Mouse (Mus musculus) A20 (cell line): ENCODE data around the gene Zfp280b.
"Not testable (repeated sequence)": the region's sequence is repeated elsewhere in the genome, so short reads cannot be mapped to it uniquely, and the experiment has no call there.

ENCODE experiments used
- DNase-seq: peaks from one replicate; pipeline ENCODE4 v3.0.0-alpha.2; 2011; ENCODE audit warnings: low read depth, low spot score

The Zfp280b gene

GRCm38 (mm10) chr10:76032402-76033118 lies at the start of gene Zfp280b:
Zfp280b (plus strand) TSS chr10:76032650.
- peak; percentile 96 for DNase-seq

GRCm38 (mm10) chr10:75990430-75991042 lies 41.9 kb upstream of the Zfp280b start:
- DNase-seq = no peak

GRCm38 (mm10) chr10:75993616-75994240 lies 38.7 kb upstream of the Zfp280b start:
- DNase-seq = no peak

GRCm38 (mm10) chr10:75994531-75995210 lies 37.8 kb upstream of the Zfp280b start:
- DNase-seq = not testable (repeated sequence)

- no peak for DNase-seq
These were observed 37.0 kb upstream of the Zfp280b start for GRCm38 (mm10) chr10:75995463-75995862.

DNA sequence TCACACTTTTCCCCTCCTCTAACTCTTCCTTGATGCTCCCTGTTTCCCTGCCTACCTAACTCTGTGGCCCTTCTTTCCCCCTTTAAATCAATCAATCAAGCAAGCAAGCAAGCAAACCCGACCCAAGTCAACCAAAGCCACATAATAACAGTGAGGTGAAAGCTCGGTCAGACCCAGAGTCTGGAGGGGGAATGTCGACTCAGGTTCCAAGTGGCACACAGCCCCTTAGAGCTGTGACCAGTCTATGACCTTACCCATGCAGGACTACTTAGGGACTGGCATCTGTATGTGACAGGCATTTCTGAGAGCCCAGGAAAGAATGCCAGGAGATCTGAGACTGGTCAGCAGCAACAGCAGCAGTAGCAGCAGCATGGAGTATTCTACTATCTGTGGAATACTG lies 36.1 kb upstream of the Zfp280b start:
- DNase-seq = no peak

GRCm38 (mm10) chr10:76001160-76001559 lies 31.3 kb upstream of the Zfp280b start:
- no peak for DNase-seq

DNA sequence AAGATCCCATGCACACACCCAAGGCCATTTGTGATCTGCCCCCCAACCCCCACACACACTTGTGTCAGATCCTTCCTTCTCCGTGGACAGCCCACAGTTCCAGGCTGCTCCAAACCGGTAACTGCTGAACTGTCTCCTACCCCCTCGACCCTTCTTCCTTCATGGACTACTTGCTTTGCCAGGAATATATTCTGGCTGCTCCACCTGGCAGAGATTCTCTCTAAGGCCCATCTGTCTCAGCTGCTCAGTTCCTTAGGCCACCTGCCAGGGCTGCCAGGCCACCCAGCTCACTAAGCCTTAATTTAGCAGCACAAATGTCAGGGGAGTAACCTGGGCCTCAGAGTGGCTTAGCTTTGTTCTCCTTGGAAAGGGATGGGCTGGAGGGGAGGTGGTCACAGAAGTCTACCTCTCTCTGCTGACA lies 30.3 kb upstream of the Zfp280b start:
- DNase-seq = no peak

DNA sequence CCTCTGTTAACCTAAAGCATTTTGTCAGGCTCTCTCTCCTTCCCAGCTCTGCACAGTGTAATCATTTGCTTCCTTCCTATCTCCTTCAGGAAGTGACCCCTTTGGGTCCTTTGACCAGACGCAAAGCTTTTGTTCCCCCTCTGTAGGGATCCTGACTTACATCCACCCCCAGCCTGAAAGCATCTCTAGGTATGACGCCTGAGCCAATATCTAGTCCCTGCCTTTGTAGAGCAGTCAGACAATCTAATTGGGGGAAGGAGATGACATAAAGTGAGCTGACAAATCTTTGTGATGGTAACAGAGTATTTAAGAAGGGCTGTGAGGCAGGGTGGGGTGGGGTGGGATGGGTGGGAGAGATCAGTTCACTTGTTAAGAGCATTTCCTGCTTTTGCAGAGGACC lies 29.8 kb upstream of the Zfp280b start:
- DNase-seq = no peak

- no peak for DNase-seq
These were observed 29.2 kb upstream of the Zfp280b start for GRCm38 (mm10) chr10:76003221-76003620.

GRCm38 (mm10) chr10:76006385-76006784 lies 26.1 kb upstream of the Zfp280b start:
- DNase-seq = peak; percentile 7

DNA sequence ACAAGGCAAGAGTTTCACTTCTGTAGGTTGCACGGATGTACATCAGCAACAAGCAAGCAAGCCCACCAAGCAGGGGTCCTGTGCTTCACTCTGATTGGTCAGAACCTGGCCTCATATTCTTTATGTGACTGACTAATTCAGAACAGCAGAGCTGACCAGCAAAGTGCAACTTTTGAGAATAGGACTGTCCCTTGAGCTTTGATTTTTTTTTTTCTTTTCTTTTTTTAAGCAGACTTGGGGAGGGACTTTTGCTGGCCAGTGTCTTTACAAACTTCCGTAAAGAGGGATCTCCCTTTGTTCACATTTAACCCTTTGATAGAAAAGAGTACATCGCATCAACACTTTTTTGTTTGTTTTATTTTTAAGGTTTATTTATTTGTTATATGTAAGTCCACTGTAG lies 22.6 kb upstream of the Zfp280b start:
- no peak for DNase-seq

- DNase-seq = no peak
These were observed 19.5 kb upstream of the Zfp280b start for GRCm38 (mm10) chr10:76012922-76013321.

- peak; percentile 35 for DNase-seq
These were observed 15.6 kb upstream of the Zfp280b start for GRCm38 (mm10) chr10:76016886-76017285.

GRCm38 (mm10) chr10:76021728-76022127 lies 10.7 kb upstream of the Zfp280b start:
- no peak for DNase-seq

GRCm38 (mm10) chr10:76023921-76024320 lies 8.5 kb upstream of the Zfp280b start:
- DNase-seq = no peak

DNA sequence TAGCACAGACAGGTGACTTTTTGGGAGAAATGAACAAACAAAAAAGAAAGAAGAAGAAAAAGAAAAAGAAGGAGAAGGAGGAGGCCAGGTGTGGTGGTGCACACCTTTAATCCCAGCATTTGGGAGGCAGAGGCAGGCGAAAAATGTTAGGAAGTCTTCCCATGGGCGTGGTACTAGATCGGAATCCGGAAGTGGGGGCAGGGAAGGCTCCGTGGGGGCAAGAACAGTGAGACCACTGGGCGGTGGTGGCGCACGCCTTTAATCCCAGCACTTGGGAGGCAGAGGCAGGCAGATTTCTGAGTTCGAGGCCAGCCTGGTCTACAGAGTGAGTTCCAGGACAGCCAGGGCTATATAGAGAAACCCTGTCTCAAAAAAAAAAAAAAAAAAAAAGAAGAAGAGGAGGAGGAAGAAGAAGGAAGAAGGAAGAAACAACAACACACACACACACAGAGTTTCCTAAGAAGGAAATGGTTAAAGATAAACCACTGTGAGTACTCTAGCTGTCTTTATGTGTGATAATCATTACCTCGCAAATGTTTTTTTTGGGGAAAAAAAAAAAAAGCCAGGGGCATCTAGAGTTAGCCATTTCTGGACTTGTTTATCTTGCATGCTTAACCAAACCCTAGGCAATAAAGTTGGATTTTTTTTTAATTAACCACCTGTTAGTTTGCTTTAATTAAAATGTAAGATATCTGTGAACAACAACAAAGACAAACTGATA lies 6.8 kb upstream of the Zfp280b start:
- no peak for DNase-seq

DNA sequence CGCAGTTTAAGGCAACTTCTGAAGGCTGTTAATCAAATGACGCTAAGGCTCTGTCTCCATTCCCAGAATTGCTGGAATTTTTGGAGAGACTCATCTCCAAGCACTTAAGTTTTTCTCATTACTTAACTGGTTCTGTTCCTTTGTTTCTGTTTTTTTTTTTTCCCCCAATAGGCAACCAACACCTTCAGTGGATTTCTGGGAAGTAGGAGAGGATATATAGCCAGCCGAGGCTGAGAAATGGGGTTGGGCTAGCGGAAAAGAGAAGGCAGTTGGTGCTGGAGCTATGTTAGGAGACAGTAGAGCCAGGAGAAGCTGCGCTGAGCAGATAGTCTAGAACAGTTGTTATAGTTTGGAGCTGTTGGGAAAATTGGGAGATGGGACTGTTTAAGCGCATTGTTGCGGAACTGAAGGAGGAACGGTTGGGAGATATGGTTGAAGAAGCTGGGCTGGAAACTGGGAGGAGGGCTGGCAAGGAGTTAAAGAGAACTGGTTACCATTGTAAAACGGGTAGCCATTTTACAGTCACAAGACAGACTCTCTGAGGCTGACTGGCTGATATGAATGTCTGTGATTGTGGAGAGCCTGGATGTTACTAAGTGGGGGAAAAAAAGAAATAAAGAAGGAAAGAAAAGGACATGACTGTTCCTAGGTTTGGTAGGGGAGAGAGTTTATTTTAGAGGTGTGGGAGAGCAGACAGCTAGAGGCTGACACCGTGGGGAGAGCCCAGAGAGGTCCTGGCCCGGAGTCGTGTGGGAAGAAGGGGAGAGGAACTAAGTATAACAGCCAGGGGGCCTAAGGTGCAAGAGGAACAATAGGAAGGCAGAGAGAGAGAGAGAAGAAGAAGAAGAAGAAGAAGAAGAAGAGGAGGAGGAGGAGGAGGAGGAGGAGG lies 5.1 kb upstream of the Zfp280b start:
- no peak for DNase-seq

DNA sequence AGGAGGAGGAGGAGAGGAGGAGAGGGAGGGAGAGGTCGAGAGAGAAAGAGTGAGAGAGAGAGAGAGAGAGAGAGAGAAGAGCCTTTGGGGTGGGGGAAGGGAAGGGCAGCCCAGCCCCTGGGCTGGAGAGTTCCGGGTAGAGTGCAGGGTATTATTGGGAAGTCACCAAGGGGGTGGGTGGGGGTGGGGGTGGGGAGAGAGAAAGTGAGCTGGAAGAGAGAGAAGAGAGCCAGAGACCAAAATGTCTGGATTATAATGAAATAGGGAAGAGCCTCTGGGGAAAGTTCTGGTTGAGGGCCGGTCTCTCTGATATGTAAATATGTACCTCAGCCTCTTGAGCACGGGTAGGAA lies 4.5 kb upstream of the Zfp280b start:
- DNase-seq = no peak

- no peak for DNase-seq
These were observed 4.1 kb upstream of the Zfp280b start for GRCm38 (mm10) chr10:76028396-76028795.

- DNase-seq = no peak
These were observed 3.2 kb upstream of the Zfp280b start for GRCm38 (mm10) chr10:76029276-76029675.
